Mouse (Mus musculus): ENCODE data around the gene Smyd3. TPM values are rescaled to one million over a fixed set of nuclear protein-coding genes. Genes with fewer than 3 reads are reported as not detected.

The Smyd3 gene
- polyA plus RNA-seq, 2 experiments from 2014 or later, result 46.9 to 47.9 TPM

- peak; percentile 56 for ATAC-seq
Measured at GRCm38 (mm10) chr1:179516941-179517712, 714 bp downstream of the Smyd3 start.

- no peak for ATAC-seq
Measured at GRCm38 (mm10) chr1:179511895-179512294, 5.9 kb downstream of the Smyd3 start.

- ATAC-seq, result no peak
Measured at GRCm38 (mm10) chr1:179510546-179511340, 7.1 kb downstream of the Smyd3 start.

- ATAC-seq, result peak; percentile 75
Measured at GRCm38 (mm10) chr1:179506530-179507315, 11.1 kb downstream of the Smyd3 start.

GRCm38 (mm10) chr1:179502565-179502964, 15.3 kb downstream of the Smyd3 start:
- ATAC-seq, result peak; percentile 56

- no peak for ATAC-seq
Measured at GRCm38 (mm10) chr1:179499257-179499656, 18.6 kb downstream of the Smyd3 start.

- ATAC-seq, result peak; percentile 51
Measured at GRCm38 (mm10) chr1:179492908-179493307, 24.9 kb downstream of the Smyd3 start.

- no peak for ATAC-seq
Measured at GRCm38 (mm10) chr1:179488520-179488919, 29.3 kb downstream of the Smyd3 start.

- no peak for ATAC-seq
Measured at GRCm38 (mm10) chr1:179487990-179488389, 29.9 kb downstream of the Smyd3 start.

- no peak for ATAC-seq
Measured at GRCm38 (mm10) chr1:179487238-179487637, 30.6 kb downstream of the Smyd3 start.

- no peak for ATAC-seq
Measured at GRCm38 (mm10) chr1:179485784-179486540, 31.9 kb downstream of the Smyd3 start.

GRCm38 (mm10) chr1:179480862-179481261, 37.0 kb downstream of the Smyd3 start:
- no peak for ATAC-seq

GRCm38 (mm10) chr1:179477157-179477902, 40.5 kb downstream of the Smyd3 start:
- peak; percentile 74 for ATAC-seq

GRCm38 (mm10) chr1:179476461-179477156, 41.2 kb downstream of the Smyd3 start:
- no peak for ATAC-seq

GRCm38 (mm10) chr1:179474776-179475175, 43.1 kb downstream of the Smyd3 start:
- ATAC-seq, result no peak

- no peak for ATAC-seq
Measured at GRCm38 (mm10) chr1:179473920-179474643, 43.8 kb downstream of the Smyd3 start.

- no peak for ATAC-seq
Measured at GRCm38 (mm10) chr1:179467970-179468369, 49.9 kb downstream of the Smyd3 start.

- ATAC-seq, result no peak
Measured at GRCm38 (mm10) chr1:179462376-179462775, 55.5 kb downstream of the Smyd3 start.

- no peak for ATAC-seq
Measured at GRCm38 (mm10) chr1:179461019-179461814, 56.6 kb downstream of the Smyd3 start.

All from CD4-positive, CD25-positive, alpha-beta regulatory T cell, adult 4 months (primary cell).